Mouse (Mus musculus): ENCODE results near the gene 1700001C19Rik. TPM values are rescaled to one million over a fixed set of nuclear protein-coding genes. Genes with fewer than 3 reads are reported as not detected.

The 1700001C19Rik gene
- polyA plus RNA-seq (2012; rRNA removed), result not detected in 2 replicates

GRCm38 (mm10) chr17:47436907-47437547 is at the start of gene 1700001C19Rik:
TSS of gene 1700001C19Rik (minus strand) at chr17:47437376.
- H3K4me1 ChIP-seq (ENCODE audit: control insufficient read depth, insufficient read depth, insufficient read length), result peaks cover 5% of the 10 kb centered on the region; the same call in 1 of the 2 replicates
- WGBS, result 13% methylated on average over 25 of the region's 25 CpGs
- DNase-seq (ENCODE audit: low read depth in 1 of 2, low spot score in 2 of 2), result no peak

GRCm38 (mm10) chr17:47485791-47486190 is 48.6 kb upstream of the 1700001C19Rik start:
- no peak for TF ChIP-seq CTCF (IDR thresholded peaks at IDR 0.05; ENCODE audit: extremely low read depth, insufficient read depth, insufficient read length, insufficient replicate concordance)
- no peak for TF ChIP-seq POLR2A (IDR thresholded peaks at IDR 0.05; ENCODE audit: low read depth, low read length)
- 80% methylated on average over 3 of the region's 3 CpGs for WGBS
- peaks cover 7% of the 10 kb centered on the region for H3K4me1 ChIP-seq (ENCODE audit: control insufficient read depth, insufficient read depth, insufficient read length)
- H3K4me3 ChIP-seq (ENCODE audit: extremely low read depth, insufficient read depth, insufficient read length), result no peak overlapping the region
- H3K27ac ChIP-seq (ENCODE audit: insufficient read depth, low read length), result no peak overlapping the region
- no peak for DNase-seq (ENCODE audit: low read depth in 1 of 2, low spot score in 2 of 2)
- peaks cover 17% of the 10 kb centered on the region for H3K36me3 ChIP-seq (ENCODE audit: control insufficient read depth, insufficient read depth, low read length)
- no peaks in the 10 kb centered on the region for H3K27me3 ChIP-seq (ENCODE audit: control insufficient read depth, insufficient read depth, low read length)

More at GRCm38 (mm10) chr17:47436907-47437547, at the start of gene 1700001C19Rik:
- Histone ChIP-seq H3K27me3 (ENCODE audit: control insufficient read depth, insufficient read depth, low read length) (peaks cover 6% of the 10 kb centered on the region), H3K36me3 (ENCODE audit: control insufficient read depth, insufficient read depth, low read length) (no peaks in the 10 kb centered on the region), H3K4me3 (ENCODE audit: extremely low read depth, insufficient read depth, insufficient read length) (peak within 1 kb of the TSS; percentile 21; the same call in 1 of the 2 replicates), H3K27ac (ENCODE audit: insufficient read depth, low read length) (no peak within 1 kb of the TSS)
- TF ChIP-seq CTCF (IDR thresholded peaks at IDR 0.05; ENCODE audit: extremely low read depth, insufficient read depth, insufficient read length, insufficient replicate concordance) (no peak), POLR2A (IDR thresholded peaks at IDR 0.05; ENCODE audit: low read depth, low read length) (no peak)

- WGBS, result 41% methylated on average over 3 of the region's 3 CpGs
These were observed 47.8 kb upstream of the 1700001C19Rik start for GRCm38 (mm10) chr17:47484993-47485392.

GRCm38 (mm10) chr17:47484241-47484921 is 47.2 kb upstream of the 1700001C19Rik start:
- TF ChIP-seq CTCF (IDR thresholded peaks at IDR 0.05; ENCODE audit: extremely low read depth, insufficient read depth, insufficient read length, insufficient replicate concordance) (no peak), POLR2A (IDR thresholded peaks at IDR 0.05; ENCODE audit: low read depth, low read length) (no peak)
- Histone ChIP-seq H3K27me3 (ENCODE audit: control insufficient read depth, insufficient read depth, low read length) (no peaks in the 10 kb centered on the region), H3K4me3 (ENCODE audit: extremely low read depth, insufficient read depth, insufficient read length) (no peak overlapping the region), H3K27ac (ENCODE audit: insufficient read depth, low read length) (no peak overlapping the region), H3K4me1 (ENCODE audit: control insufficient read depth, insufficient read depth, insufficient read length) (peaks cover 7% of the 10 kb centered on the region), H3K36me3 (ENCODE audit: control insufficient read depth, insufficient read depth, low read length) (peaks cover 8% of the 10 kb centered on the region)
- DNase-seq (ENCODE audit: low read depth in 1 of 2, low spot score in 2 of 2), result no peak
- 59% methylated on average over 1 of the region's 1 CpGs for WGBS

More at GRCm38 (mm10) chr17:47484993-47485392, 47.8 kb upstream of the 1700001C19Rik start:
- Histone ChIP-seq H3K36me3 (ENCODE audit: control insufficient read depth, insufficient read depth, low read length) (peaks cover 13% of the 10 kb centered on the region), H3K4me3 (ENCODE audit: extremely low read depth, insufficient read depth, insufficient read length) (no peak overlapping the region), H3K27me3 (ENCODE audit: control insufficient read depth, insufficient read depth, low read length) (no peaks in the 10 kb centered on the region), H3K27ac (ENCODE audit: insufficient read depth, low read length) (no peak overlapping the region), H3K4me1 (ENCODE audit: control insufficient read depth, insufficient read depth, insufficient read length) (peaks cover 7% of the 10 kb centered on the region)
- no peak for TF ChIP-seq POLR2A (IDR thresholded peaks at IDR 0.05; ENCODE audit: low read depth, low read length)
- no peak for TF ChIP-seq CTCF (IDR thresholded peaks at IDR 0.05; ENCODE audit: extremely low read depth, insufficient read depth, insufficient read length, insufficient replicate concordance)
- DNase-seq (ENCODE audit: low read depth in 1 of 2, low spot score in 2 of 2), result no peak

- no peak for TF ChIP-seq POLR2A (IDR thresholded peaks at IDR 0.05; ENCODE audit: low read depth, low read length)
- peak; percentile 53; the same call in 1 of the 2 replicates for TF ChIP-seq CTCF (IDR thresholded peaks at IDR 0.05; ENCODE audit: extremely low read depth, insufficient read depth, insufficient read length, insufficient replicate concordance)
- H3K4me3 ChIP-seq (ENCODE audit: extremely low read depth, insufficient read depth, insufficient read length), result no peak overlapping the region
- H3K4me1 ChIP-seq (ENCODE audit: control insufficient read depth, insufficient read depth, insufficient read length), result peaks cover 7% of the 10 kb centered on the region
- no peaks in the 10 kb centered on the region for H3K27me3 ChIP-seq (ENCODE audit: control insufficient read depth, insufficient read depth, low read length)
- H3K36me3 ChIP-seq (ENCODE audit: control insufficient read depth, insufficient read depth, low read length), result no peaks in the 10 kb centered on the region
- WGBS, result 45% methylated on average over 2 of the region's 2 CpGs
- H3K27ac ChIP-seq (ENCODE audit: insufficient read depth, low read length), result no peak overlapping the region
- DNase-seq (ENCODE audit: low read depth in 1 of 2, low spot score in 2 of 2), result peak in 1 of 2 experiments; percentile 38
These were observed 45.2 kb upstream of the 1700001C19Rik start for GRCm38 (mm10) chr17:47482401-47482800.

GRCm38 (mm10) chr17:47479887-47480286 is 42.7 kb upstream of the 1700001C19Rik start:
- Histone ChIP-seq H3K4me1 (ENCODE audit: control insufficient read depth, insufficient read depth, insufficient read length) (no peaks in the 10 kb centered on the region), H3K4me3 (ENCODE audit: extremely low read depth, insufficient read depth, insufficient read length) (no peak overlapping the region), H3K36me3 (ENCODE audit: control insufficient read depth, insufficient read depth, low read length) (no peaks in the 10 kb centered on the region), H3K27me3 (ENCODE audit: control insufficient read depth, insufficient read depth, low read length) (no peaks in the 10 kb centered on the region), H3K27ac (ENCODE audit: insufficient read depth, low read length) (no peak overlapping the region)
- DNase-seq (ENCODE audit: low read depth in 1 of 2, low spot score in 2 of 2), result no peak
- no peak for TF ChIP-seq CTCF (IDR thresholded peaks at IDR 0.05; ENCODE audit: extremely low read depth, insufficient read depth, insufficient read length, insufficient replicate concordance)
- TF ChIP-seq POLR2A (IDR thresholded peaks at IDR 0.05; ENCODE audit: low read depth, low read length), result no peak
- 63% methylated on average over 3 of the region's 3 CpGs for WGBS

Measured in spleen, adult 2 months (tissue).